Mouse (Mus musculus): ENCODE measurements around the gene Dcaf1. TPM values are rescaled to one million over a fixed set of nuclear protein-coding genes. Genes with fewer than 3 reads are reported as not detected.

Gene Dcaf1
- total RNA-seq, 1 experiment: 50.7 TPM

DNA sequence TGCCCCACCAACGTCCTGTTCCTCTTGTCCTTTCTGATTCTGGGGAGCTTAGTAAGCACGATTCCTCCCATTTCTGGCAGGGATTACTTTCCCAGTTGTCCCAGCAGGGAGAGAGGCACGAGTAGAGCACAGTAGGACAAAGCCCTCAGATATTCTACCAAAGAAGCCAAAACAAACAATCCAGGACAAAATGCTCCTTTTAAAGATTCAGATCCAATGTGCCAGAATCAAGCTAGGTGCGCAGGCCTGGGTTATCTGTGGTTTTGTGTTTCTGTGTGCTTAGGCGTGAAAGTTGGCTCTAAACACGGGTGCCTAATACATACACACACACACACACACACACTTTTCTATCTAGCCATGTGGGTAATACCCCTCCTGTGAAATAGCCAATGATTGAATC is 3.5 kb upstream of the Dcaf1 start:
- H3K27ac ChIP-seq (ENCODE audit: insufficient read depth, low read depth, low read length, poor library complexity, severe bottlenecking): no peak overlapping the region
- TF ChIP-seq HCFC1 (IDR thresholded peaks at IDR 0.05; ENCODE audit: borderline replicate concordance, insufficient read depth, low read length) (no peak), ZC3H11A (IDR thresholded peaks at IDR 0.05; ENCODE audit: borderline replicate concordance, low read depth, low read length) (no peak), MAFK (IDR thresholded peaks at IDR 0.05; ENCODE audit: insufficient read depth, low read depth, low read length) (no peak), ZNF384 (IDR thresholded peaks at IDR 0.05; ENCODE audit: low read depth, low read length) (no peak), CHD2 (IDR thresholded peaks at IDR 0.05; ENCODE audit: low read depth, low read length) (no peak)
- H3K9ac ChIP-seq (ENCODE audit: insufficient read depth, low read depth, low read length, poor library complexity, severe bottlenecking): no peak overlapping the region
- no peaks in the 10 kb centered on the region for H3K9me3 ChIP-seq (ENCODE audit: control insufficient read depth, insufficient read depth, low read depth, low read length)
- H3K4me3 ChIP-seq (ENCODE audit: insufficient read depth in 1 of 2, low read depth in 1 of 2, low read length in 2 of 2, poor library complexity in 1 of 2, severe bottlenecking in 1 of 2): no peak overlapping the region
- in situ Hi-C loops (cut with MboI; ENCODE audit: low sequenced_read_pairs in 2 of 2, unreplicated experiment in 2 of 2): loop anchor here in 1 of 2 experiments (10.0 kb wide), 1 partner anchor 143 kb away; no protein-coding TSS in a partner anchor
- no peak for DNase-seq (ENCODE audit: low read depth, low spot score)
- H3K36me3 ChIP-seq (ENCODE audit: control insufficient read depth, insufficient read depth, low read length, poor library complexity, severe bottlenecking): no peaks in the 10 kb centered on the region
- H3K4me1 ChIP-seq (ENCODE audit: control insufficient read depth in 2 of 2, insufficient read depth in 2 of 2, low read length in 2 of 2, poor library complexity in 1 of 2): peaks cover 0 to 2% of the 10 kb centered on the region in 2 experiments; a peak in 1 of 4 replicates

DNA sequence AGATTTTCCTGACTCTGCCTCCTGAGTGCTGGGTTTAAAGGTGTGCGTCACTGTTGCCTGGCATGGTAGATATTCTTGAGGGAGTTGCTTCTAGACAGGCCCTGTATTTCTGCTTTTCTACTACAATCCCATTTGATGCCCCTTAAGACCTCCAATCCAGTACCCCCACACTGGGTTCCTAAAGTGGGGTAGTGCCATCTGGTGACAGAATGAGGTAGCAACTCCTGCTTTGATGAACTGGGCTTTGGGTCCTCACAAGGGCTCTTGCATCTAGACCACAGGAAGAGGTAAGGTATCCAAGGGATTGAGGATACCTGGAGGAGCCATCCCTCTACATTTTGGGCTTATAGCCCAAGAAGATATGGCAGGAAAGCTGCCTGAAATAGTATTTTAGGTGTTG is 2.5 kb upstream of the Dcaf1 start:
- Histone ChIP-seq H3K9me3 (ENCODE audit: control insufficient read depth, insufficient read depth, low read depth, low read length) (no peaks in the 10 kb centered on the region), H3K4me1 (ENCODE audit: control insufficient read depth in 2 of 2, insufficient read depth in 2 of 2, low read length in 2 of 2, poor library complexity in 1 of 2) (peaks cover 0 to 2% of the 10 kb centered on the region in 2 experiments; a peak in 1 of 4 replicates), H3K4me3 (ENCODE audit: insufficient read depth in 1 of 2, low read depth in 1 of 2, low read length in 2 of 2, poor library complexity in 1 of 2, severe bottlenecking in 1 of 2) (no peak overlapping the region), H3K27ac (ENCODE audit: insufficient read depth, low read depth, low read length, poor library complexity, severe bottlenecking) (no peak overlapping the region), H3K9ac (ENCODE audit: insufficient read depth, low read depth, low read length, poor library complexity, severe bottlenecking) (no peak overlapping the region), H3K36me3 (ENCODE audit: control insufficient read depth, insufficient read depth, low read length, poor library complexity, severe bottlenecking) (no peaks in the 10 kb centered on the region)
- TF ChIP-seq ZNF384 (IDR thresholded peaks at IDR 0.05; ENCODE audit: low read depth, low read length): no peak
- no peak for TF ChIP-seq CHD2 (IDR thresholded peaks at IDR 0.05; ENCODE audit: low read depth, low read length)
- no peak for TF ChIP-seq HCFC1 (IDR thresholded peaks at IDR 0.05; ENCODE audit: borderline replicate concordance, insufficient read depth, low read length)
- TF ChIP-seq ZC3H11A (IDR thresholded peaks at IDR 0.05; ENCODE audit: borderline replicate concordance, low read depth, low read length): no peak
- no peak for TF ChIP-seq MAFK (IDR thresholded peaks at IDR 0.05; ENCODE audit: insufficient read depth, low read depth, low read length)
- no peak for DNase-seq (ENCODE audit: low read depth, low spot score)
- in situ Hi-C loops (cut with MboI; ENCODE audit: low sequenced_read_pairs in 2 of 2, unreplicated experiment in 2 of 2): loop anchor here in 1 of 2 experiments (10.0 kb wide), 1 partner anchor 144 kb away; no protein-coding TSS in a partner anchor

DNA sequence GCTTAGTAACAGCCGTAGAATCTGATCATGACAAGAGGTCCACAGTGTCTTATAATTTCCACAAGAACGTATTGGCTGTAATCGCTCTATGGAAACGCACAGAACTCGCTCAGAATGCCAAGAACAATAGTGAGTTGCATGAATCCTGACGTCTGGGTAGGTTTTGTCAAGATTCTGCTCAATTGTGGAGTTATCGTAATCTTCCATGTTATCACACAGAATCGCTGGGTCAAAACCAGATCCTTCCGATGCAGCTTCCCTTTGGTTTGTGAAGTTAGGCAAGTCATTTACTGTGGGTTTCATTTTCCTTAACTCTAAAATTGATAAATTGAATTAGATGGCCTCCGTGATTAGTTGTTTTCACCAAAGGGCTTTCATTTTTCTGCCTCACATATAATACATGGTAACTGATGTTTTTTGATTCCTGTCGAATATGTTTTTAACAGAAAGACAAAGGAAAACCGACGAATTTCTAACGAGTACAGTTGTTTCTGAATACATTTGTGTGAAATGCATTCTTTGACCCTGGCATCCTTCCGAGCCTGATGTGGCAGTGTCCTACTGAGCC is 540 bp upstream of the Dcaf1 start:
- H3K4me1 ChIP-seq (ENCODE audit: control insufficient read depth in 2 of 2, insufficient read depth in 2 of 2, low read length in 2 of 2, poor library complexity in 1 of 2): peaks cover 0 to 2% of the 10 kb centered on the region in 2 experiments; a peak in 1 of 4 replicates
- H3K4me3 ChIP-seq (ENCODE audit: insufficient read depth in 1 of 2, low read depth in 1 of 2, low read length in 2 of 2, poor library complexity in 1 of 2, severe bottlenecking in 1 of 2): peak overlapping the region; percentile 58 to 81
- H3K27ac ChIP-seq (ENCODE audit: insufficient read depth, low read depth, low read length, poor library complexity, severe bottlenecking): no peak overlapping the region
- H3K36me3 ChIP-seq (ENCODE audit: control insufficient read depth, insufficient read depth, low read length, poor library complexity, severe bottlenecking): no peaks in the 10 kb centered on the region
- no peak for DNase-seq (ENCODE audit: low read depth, low spot score)
- in situ Hi-C loops (cut with MboI; ENCODE audit: low sequenced_read_pairs in 2 of 2, unreplicated experiment in 2 of 2): no loop called here
- H3K9ac ChIP-seq (ENCODE audit: insufficient read depth, low read depth, low read length, poor library complexity, severe bottlenecking): peak overlapping the region; percentile 70; the same call in 1 of the 2 replicates
- TF ChIP-seq CHD2 (IDR thresholded peaks at IDR 0.05; ENCODE audit: low read depth, low read length): no peak
- no peak for TF ChIP-seq HCFC1 (IDR thresholded peaks at IDR 0.05; ENCODE audit: borderline replicate concordance, insufficient read depth, low read length)
- TF ChIP-seq MAFK (IDR thresholded peaks at IDR 0.05; ENCODE audit: insufficient read depth, low read depth, low read length): no peak
- TF ChIP-seq ZNF384 (IDR thresholded peaks at IDR 0.05; ENCODE audit: low read depth, low read length): no peak
- no peaks in the 10 kb centered on the region for H3K9me3 ChIP-seq (ENCODE audit: control insufficient read depth, insufficient read depth, low read depth, low read length)

DNA sequence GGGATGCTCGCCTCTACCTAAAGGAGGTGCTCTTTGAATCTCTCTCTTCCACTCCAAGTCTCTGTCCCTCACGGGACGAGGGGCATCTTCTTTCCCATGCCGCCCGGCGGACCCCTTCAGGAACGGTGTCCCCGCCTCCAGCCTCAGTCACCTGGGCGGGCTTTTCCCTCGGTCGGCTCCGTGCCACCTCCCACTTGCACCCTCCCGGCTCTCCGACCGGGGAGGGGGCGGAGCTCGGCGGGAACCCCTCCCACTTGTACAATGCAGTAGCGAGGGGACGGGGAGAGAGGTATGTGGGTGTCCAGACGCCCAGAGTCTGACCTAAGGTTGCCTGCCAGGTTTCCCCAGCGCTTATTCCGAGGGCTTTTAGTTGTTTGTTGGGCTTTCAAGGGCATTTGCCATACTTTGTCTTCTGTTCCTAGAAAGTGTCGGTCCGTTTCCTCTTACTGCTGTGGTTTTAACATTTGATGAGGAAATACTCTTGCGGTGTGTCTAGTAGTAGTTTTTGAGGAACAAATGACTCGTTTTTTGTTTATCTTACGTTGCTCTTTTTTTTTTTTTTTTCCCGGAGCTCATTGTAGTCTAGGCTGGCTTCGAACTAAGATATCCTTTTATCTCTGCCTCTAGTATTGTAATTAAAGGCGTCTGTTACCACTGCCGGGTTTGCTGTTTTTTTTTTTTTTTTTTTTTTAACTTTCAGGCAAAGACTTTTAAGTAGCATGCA is 869 bp downstream of the Dcaf1 start:
- Histone ChIP-seq H3K4me1 (ENCODE audit: control insufficient read depth in 2 of 2, insufficient read depth in 2 of 2, low read length in 2 of 2, poor library complexity in 1 of 2) (peaks cover 0 to 2% of the 10 kb centered on the region in 2 experiments; a peak in 1 of 4 replicates), H3K9ac (ENCODE audit: insufficient read depth, low read depth, low read length, poor library complexity, severe bottlenecking) (peak overlapping the region; percentile 99), H3K4me3 (ENCODE audit: insufficient read depth in 1 of 2, low read depth in 1 of 2, low read length in 2 of 2, poor library complexity in 1 of 2, severe bottlenecking in 1 of 2) (peak overlapping the region; percentile 93 to 99), H3K9me3 (ENCODE audit: control insufficient read depth, insufficient read depth, low read depth, low read length) (no peaks in the 10 kb centered on the region), H3K27ac (ENCODE audit: insufficient read depth, low read depth, low read length, poor library complexity, severe bottlenecking) (peak overlapping the region; percentile 97), H3K36me3 (ENCODE audit: control insufficient read depth, insufficient read depth, low read length, poor library complexity, severe bottlenecking) (no peaks in the 10 kb centered on the region)
- in situ Hi-C loops (cut with MboI; ENCODE audit: low sequenced_read_pairs in 2 of 2, unreplicated experiment in 2 of 2): no loop called here
- peak; percentile 90 for DNase-seq (ENCODE audit: low read depth, low spot score)
- TF ChIP-seq ZC3H11A (IDR thresholded peaks at IDR 0.05; ENCODE audit: borderline replicate concordance, low read depth, low read length) (no peak), ZNF384 (IDR thresholded peaks at IDR 0.05; ENCODE audit: low read depth, low read length) (peak; percentile 65; the same call in 1 of the 2 replicates)
